ENCODE assay signal across 32 mouse cellular contexts in genomic region chr11:62240631-62241261, GRCm38 (mm10). TPM values are rescaled to one million over a fixed set of nuclear protein-coding genes. Genes with fewer than 3 reads are reported as not detected.
DNase-seq lines count a peak whose midpoint lies in the region; ATAC-seq and TF ChIP-seq lines count a peak whose summit lies in the region.
"Had no signal": no experiment of that assay in that cellular context is flagged by ENCODE, and none has a peak within 500 bp of the region (broad histone marks: within the 10 kb centered on the region; RNA-seq: fewer than 3 reads in every experiment).

No protein-coding gene starts in this region.

- no peak for TF ChIP-seq CTCF in bone marrow, adult 2 months (IDR thresholded peaks at IDR 0.05; ENCODE audit: control insufficient read depth, insufficient read depth, low read length)
- TF ChIP-seq CTCF in forebrain, postnatal 0 days (IDR thresholded peaks at IDR 0.05; ENCODE audit: low read depth) = no peak

- no peak for TF ChIP-seq POLR2A in bone marrow, adult 2 months (IDR thresholded peaks at IDR 0.05; ENCODE audit: borderline replicate concordance, control insufficient read depth, low read depth, low read length)

- no peaks in the 10 kb centered on the region for H3K27me3 ChIP-seq in kidney, embryonic 15.5 days
- H3K27me3 ChIP-seq in intestine, embryonic 16.5 days (replicated peaks; ENCODE audit: control insufficient read depth, insufficient read depth, low read length) = no peaks in the 10 kb centered on the region
- H3K27me3 ChIP-seq in forebrain, postnatal 0 days (ENCODE audit: insufficient read depth, low read length) = no peaks in the 10 kb centered on the region
- H3K27me3 ChIP-seq: hindbrain, embryonic 12.5 days; limb, embryonic 15.5 days; lung, embryonic 15.5 days; midbrain, embryonic 12.5 days; neural tube, embryonic 12.5 days had no signal

- DNase-seq in kidney, adult 9 months = peak; percentile 72
- DNase-seq in forebrain, postnatal 0 days = no peak
- no peak for DNase-seq in gastrocnemius, adult 8-10 months (ENCODE audit: low spot score in 2 of 2)
- no peak for DNase-seq in lung, adult 18-20 months
- DNase-seq: adrenal gland, postnatal 14 days; B cell, adult 2 months; cerebellum, adult 18-20 months; cerebellum, postnatal 14 days; gastrocnemius, postnatal 10 days; heart, adult 18-20 months; heart, postnatal 36 days; layer of hippocampus, postnatal 36 days; right cerebral cortex, postnatal 4 days; thymus, postnatal 4 days had no signal

- no peak overlapping the region for H3K9ac ChIP-seq in kidney, embryonic 15.5 days
- no peak overlapping the region for H3K9ac ChIP-seq in intestine, embryonic 16.5 days (ENCODE audit: low read depth, low read length)
- H3K9ac ChIP-seq in forebrain, postnatal 0 days = no peak overlapping the region
- H3K9ac ChIP-seq: hindbrain, embryonic 12.5 days; limb, embryonic 15.5 days; liver, embryonic 15.5 days; lung, embryonic 15.5 days; midbrain, embryonic 12.5 days; neural tube, embryonic 12.5 days had no signal

- 0 out of 2 replicates have a peak, but pooled peaks cover 5% of the 10 kb centered on the region for H3K9me3 ChIP-seq in kidney, embryonic 15.5 days (replicated peaks)
- H3K9me3 ChIP-seq in intestine, embryonic 16.5 days (ENCODE audit: control insufficient read depth, low read length) = 0 out of 2 replicates have a peak, but pooled peaks cover 2% of the 10 kb centered on the region
- no peaks in the 10 kb centered on the region for H3K9me3 ChIP-seq in forebrain, postnatal 0 days (ENCODE audit: low read length)
- H3K9me3 ChIP-seq: hindbrain, embryonic 12.5 days; limb, embryonic 10.5 days; limb, embryonic 15.5 days; liver, embryonic 15.5 days; lung, embryonic 15.5 days; midbrain, embryonic 12.5 days; neural tube, embryonic 12.5 days had no signal

- no peak overlapping the region for H3K27ac ChIP-seq in kidney, embryonic 15.5 days
- 0 out of 2 replicates have a peak overlapping the region, but pooled peaks have one; percentile 4 for H3K27ac ChIP-seq in bone marrow, adult 2 months (ENCODE audit: control insufficient read depth, insufficient read depth, low read depth, low read length, poor library complexity)
- H3K27ac ChIP-seq in intestine, embryonic 16.5 days (ENCODE audit: low read length) = no peak overlapping the region
- no peak overlapping the region for H3K27ac ChIP-seq in forebrain, postnatal 0 days (ENCODE audit: low read depth, low read length)
- H3K27ac ChIP-seq: hindbrain, embryonic 12.5 days; hindbrain, postnatal 0 days; kidney, postnatal 0 days; limb, embryonic 10.5 days; limb, embryonic 15.5 days; liver, embryonic 15.5 days; lung, embryonic 15.5 days; midbrain, embryonic 12.5 days; neural tube, embryonic 12.5 days had no signal

- H3K4me2 ChIP-seq in kidney, embryonic 15.5 days = no peak overlapping the region
- H3K4me2 ChIP-seq in intestine, embryonic 16.5 days (ENCODE audit: low read depth, low read length) = no peak overlapping the region
- no peak overlapping the region for H3K4me2 ChIP-seq in forebrain, postnatal 0 days (ENCODE audit: low read depth)
- H3K4me2 ChIP-seq: heart, embryonic 11.5 days; hindbrain, embryonic 12.5 days; limb, embryonic 15.5 days; liver, embryonic 15.5 days; lung, embryonic 15.5 days; midbrain, embryonic 12.5 days; neural tube, embryonic 12.5 days had no signal

- H3K4me1 ChIP-seq in kidney, embryonic 15.5 days = no peaks in the 10 kb centered on the region
- no peaks in the 10 kb centered on the region for H3K4me1 ChIP-seq in bone marrow, adult 2 months (ENCODE audit: control insufficient read depth, insufficient read depth, low read length)
- H3K4me1 ChIP-seq in intestine, embryonic 16.5 days (ENCODE audit: control insufficient read depth, insufficient read depth, low read length) = no peaks in the 10 kb centered on the region
- H3K4me1 ChIP-seq in forebrain, postnatal 0 days (ENCODE audit: insufficient read depth) = no peaks in the 10 kb centered on the region
- H3K4me1 ChIP-seq: hindbrain, embryonic 12.5 days; lung, embryonic 15.5 days; midbrain, embryonic 12.5 days; neural tube, embryonic 12.5 days had no signal

- ATAC-seq in kidney, embryonic 15.5 days (replicated peaks; ENCODE audit: low FRiP score) = no peak
- peak; percentile 70 for ATAC-seq in intestine, embryonic 16.5 days
- ATAC-seq in megakaryocyte, adult 5-6 weeks (ENCODE audit: poor library complexity, severe bottlenecking) = peak; percentile 83
- no peak for ATAC-seq in forebrain, postnatal 0 days
- ATAC-seq: forebrain, embryonic 16.5 days; hindbrain, postnatal 0 days had no signal

- H3K4me3 ChIP-seq in kidney, embryonic 15.5 days (replicated peaks) = no peak overlapping the region
- no peak overlapping the region for H3K4me3 ChIP-seq in bone marrow, adult 2 months (replicated peaks; ENCODE audit: control insufficient read depth, low read depth, low read length)
- no peak overlapping the region for H3K4me3 ChIP-seq in intestine, embryonic 16.5 days (ENCODE audit: low read length)
- no peak overlapping the region for H3K4me3 ChIP-seq in forebrain, postnatal 0 days (ENCODE audit: low read depth, low read length)
- H3K4me3 ChIP-seq: erythroblast, embryonic 14.5 days; hindbrain, embryonic 12.5 days; limb, embryonic 10.5 days; limb, embryonic 15.5 days; liver, embryonic 15.5 days; lung, embryonic 15.5 days; megakaryocyte, embryonic 14.5 days; midbrain, embryonic 12.5 days; myocyte; neural tube, embryonic 12.5 days had no signal

- H3K36me3 ChIP-seq in kidney, embryonic 15.5 days = no peaks in the 10 kb centered on the region
- H3K36me3 ChIP-seq in intestine, embryonic 16.5 days (ENCODE audit: control insufficient read depth, insufficient read depth, low read length) = no peaks in the 10 kb centered on the region
- H3K36me3 ChIP-seq in forebrain, postnatal 0 days (ENCODE audit: insufficient read depth) = no peaks in the 10 kb centered on the region
- H3K36me3 ChIP-seq: hindbrain, embryonic 12.5 days; limb, embryonic 10.5 days; limb, embryonic 15.5 days; liver, embryonic 15.5 days; lung, embryonic 15.5 days; midbrain, embryonic 12.5 days; neural tube, embryonic 12.5 days had no signal

- WGBS in kidney, embryonic 15.5 days = 59% methylated on average over 12 of the region's 12 CpGs
- 47% methylated on average over 12 of the region's 12 CpGs for WGBS in bone marrow, adult 2 months
- 66% methylated on average over 12 of the region's 12 CpGs for WGBS in intestine, embryonic 16.5 days
- WGBS in forebrain, postnatal 0 days = 81% methylated on average over 12 of the region's 12 CpGs

RNA-seq across cellular contexts. Expression of gene Adora2b, which starts 8.0 kb away (rescaled TPM):
- 3.3 and 4.0 TPM in 2 replicates for polyA plus RNA-seq in kidney, embryonic 15.5 days (2015; fragmentation: Nextera tagmentation; extraction: Ambion mirVana)
- 0.52 TPM in 1 of 2 replicates, not detected in the other for polyA plus RNA-seq in bone marrow, adult 2 months (2011; ENCODE audit: insufficient read depth, insufficient read length, low replicate concordance, missing spikeins)
- 9.7 and 14.0 TPM in 2 replicates for polyA plus RNA-seq in intestine, embryonic 16.5 days (2015; fragmentation: Nextera tagmentation; extraction: Ambion mirVana)
- total RNA-seq in megakaryocyte, adult 5-6 weeks (2015) = 18.2 and 23.1 TPM in 2 replicates
- 16.7 and 17.1 TPM in 2 replicates for total RNA-seq in megakaryocyte, adult 5-6 weeks (2017)
- 1.7 and 2.6 TPM in 2 replicates for total RNA-seq in forebrain, postnatal 0 days (2014; rRNA removed)
- polyA plus RNA-seq in forebrain, postnatal 0 days (2015; fragmentation: Nextera tagmentation; extraction: Ambion mirVana) = 3.4 and 4.0 TPM in 2 replicates
- total RNA-seq in gastrocnemius, adult 8-10 months (2022) = under 1 TPM; 0.24 to 0.61 (median 0.37) TPM

RNA-seq across cellular contexts. Expression of gene Zswim7, which starts 40.4 kb away (rescaled TPM):
- polyA plus RNA-seq in kidney, embryonic 15.5 days (2015; fragmentation: Nextera tagmentation; extraction: Ambion mirVana) = 21.4 and 22.3 TPM in 2 replicates
- polyA plus RNA-seq in bone marrow, adult 2 months (2011; ENCODE audit: insufficient read depth, insufficient read length, low replicate concordance, missing spikeins) = 7.8 and 8.6 TPM in 2 replicates
- polyA plus RNA-seq in intestine, embryonic 16.5 days (2015; fragmentation: Nextera tagmentation; extraction: Ambion mirVana) = 26.1 and 28.0 TPM in 2 replicates
- total RNA-seq in megakaryocyte, adult 5-6 weeks (2015) = 10.0 and 10.2 TPM in 2 replicates
- total RNA-seq in megakaryocyte, adult 5-6 weeks (2017) = 1.0 and 3.9 TPM in 2 replicates
- total RNA-seq in forebrain, postnatal 0 days (2014; rRNA removed) = 7.3 and 19.6 TPM in 2 replicates
- 19.6 and 23.6 TPM in 2 replicates for polyA plus RNA-seq in forebrain, postnatal 0 days (2015; fragmentation: Nextera tagmentation; extraction: Ambion mirVana)
- 10 to 100 TPM; 44.3 to 51.0 (median 47.8) TPM for total RNA-seq in gastrocnemius, adult 8-10 months (2022)

RNA-seq across cellular contexts. Expression of gene Ttc19, which starts 40.5 kb away (rescaled TPM):
- 21.1 and 21.7 TPM in 2 replicates for polyA plus RNA-seq in kidney, embryonic 15.5 days (2015; fragmentation: Nextera tagmentation; extraction: Ambion mirVana)
- 2.6 and 4.2 TPM in 2 replicates for polyA plus RNA-seq in bone marrow, adult 2 months (2011; ENCODE audit: insufficient read depth, insufficient read length, low replicate concordance, missing spikeins)
- polyA plus RNA-seq in intestine, embryonic 16.5 days (2015; fragmentation: Nextera tagmentation; extraction: Ambion mirVana) = 13.2 and 14.4 TPM in 2 replicates
- total RNA-seq in megakaryocyte, adult 5-6 weeks (2015) = 7.4 and 10.8 TPM in 2 replicates
- 8.6 and 15.7 TPM in 2 replicates for total RNA-seq in megakaryocyte, adult 5-6 weeks (2017)
- 52.1 and 64.8 TPM in 2 replicates for total RNA-seq in forebrain, postnatal 0 days (2014; rRNA removed)
- polyA plus RNA-seq in forebrain, postnatal 0 days (2015; fragmentation: Nextera tagmentation; extraction: Ambion mirVana) = 24.1 and 34.4 TPM in 2 replicates
- 10 to 100 TPM; 37.5 to 45.7 (median 40.5) TPM for total RNA-seq in gastrocnemius, adult 8-10 months (2022)

Comparison
In these comparisons a context has a peak if more than half of its experiments do, and no peak if none do; other contexts are left out.
1. ATAC-seq: peak in intestine, embryonic 16.5 days (single experiment) and megakaryocyte, adult 5-6 weeks (single experiment); none in kidney, embryonic 15.5 days (single experiment) and forebrain, postnatal 0 days (single experiment).